ENCODE assay signal across 26 mouse cellular contexts in the genomic region with DNA sequence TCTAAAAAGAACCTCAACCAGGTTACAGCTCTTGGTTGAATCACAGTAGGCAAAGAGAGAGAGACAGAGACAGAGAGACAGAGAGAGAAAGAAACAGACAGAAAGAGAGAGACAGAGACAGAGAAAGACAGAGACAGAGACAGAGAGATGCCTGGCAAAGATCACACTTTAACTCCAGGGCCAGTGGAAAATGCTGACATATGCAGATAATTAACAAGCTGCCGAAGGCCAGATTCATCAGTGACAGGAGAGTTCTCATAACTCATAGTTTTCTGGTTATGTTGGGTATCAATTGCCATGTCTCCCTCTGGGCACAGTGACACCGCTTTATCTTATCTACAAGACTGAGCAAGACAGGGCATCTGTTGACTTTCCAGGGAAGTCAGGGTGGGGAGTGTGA. TPM values are rescaled to one million over a fixed set of nuclear protein-coding genes. Genes with fewer than 3 reads are reported as not detected.
A peak's percentile ranks its signal among the peaks of the same experiment; 100 is the strongest.
DNase-seq lines count a peak whose midpoint lies in the region; ATAC-seq and TF ChIP-seq lines count a peak whose summit lies in the region.
"Had no signal": no experiment of that assay in that cellular context is flagged by ENCODE, and none has a peak within 500 bp of the region (broad histone marks: within the 10 kb centered on the region; RNA-seq: fewer than 3 reads in every experiment).

No protein-coding gene starts in this region.

- no peak for TF ChIP-seq CTCF in CH12.LX (conservative IDR thresholded peaks at IDR 0.05 in 1 of 2, IDR thresholded peaks at IDR 0.05 in 1 of 2; ENCODE audit: low read depth in 2 of 2, low read length in 2 of 2)
- no peak for TF ChIP-seq CTCF in liver, postnatal 0 days (IDR thresholded peaks at IDR 0.05; ENCODE audit: low read depth)

- 94% methylated on average over 2 of the region's 2 CpGs for WGBS in midbrain, embryonic 11.5 days
- 97% methylated on average over 2 of the region's 2 CpGs for WGBS in midbrain, embryonic 13.5 days
- WGBS in liver, postnatal 0 days (ENCODE audit: insufficient replicate concordance), result 60% methylated on average over 2 of the region's 2 CpGs

- no peak overlapping the region for H3K9ac ChIP-seq in midbrain, embryonic 11.5 days (ENCODE audit: low read length)
- no peak overlapping the region for H3K9ac ChIP-seq in midbrain, embryonic 13.5 days (replicated peaks)
- H3K9ac ChIP-seq in CH12.LX (ENCODE audit: insufficient read depth, low read depth), result no peak overlapping the region
- no peak overlapping the region for H3K9ac ChIP-seq in ES-E14 (ENCODE audit: insufficient read depth, low read depth, low read length, poor library complexity, severe bottlenecking)
- H3K9ac ChIP-seq in liver, postnatal 0 days (replicated peaks), result no peak overlapping the region
- H3K9ac ChIP-seq: embryonic facial prominence, embryonic 13.5 days; embryonic facial prominence, embryonic 15.5 days; forebrain, embryonic 12.5 days had no signal

- DNase-seq in midbrain, embryonic 11.5 days (ENCODE audit: low spot score, missing footprints), result peak; percentile 17
- DNase-seq in CH12.LX (ENCODE audit: extremely low read depth) (no peak), ES-E14 (ENCODE audit: low read depth, low spot score) (no peak)
- DNase-seq in liver, postnatal 0 days, result no peak
- DNase-seq: adrenal gland, adult 2 months; adrenal gland, postnatal 10 days; adrenal gland, postnatal 25 days; cerebellum, adult 11 months; cerebellum, adult 18-20 months; cerebellum, adult 8-10 months; cerebellum, adult 9-11 months; cerebellum, postnatal 14 days; cerebellum, postnatal 36 days; embryo, embryonic 11 days had no signal

- no peak overlapping the region for H3K27ac ChIP-seq in midbrain, embryonic 11.5 days (ENCODE audit: low read depth, low read length)
- no peak overlapping the region for H3K27ac ChIP-seq in midbrain, embryonic 13.5 days
- H3K27ac ChIP-seq in CH12.LX (ENCODE audit: insufficient read depth, low read depth) (no peak overlapping the region), ES-E14 (ENCODE audit: insufficient read depth, low read depth, low read length, poor library complexity, severe bottlenecking) (no peak overlapping the region)
- H3K27ac ChIP-seq in liver, postnatal 0 days (ENCODE audit: low read depth), result no peak overlapping the region
- H3K27ac ChIP-seq: embryonic facial prominence, embryonic 13.5 days; embryonic facial prominence, embryonic 15.5 days; forebrain, embryonic 10.5 days; forebrain, embryonic 12.5 days had no signal

- no peak overlapping the region for H3K4me2 ChIP-seq in midbrain, embryonic 11.5 days
- no peak overlapping the region for H3K4me2 ChIP-seq in midbrain, embryonic 13.5 days (replicated peaks)
- H3K4me2 ChIP-seq in CH12.LX (ENCODE audit: insufficient read depth, low read depth, poor library complexity, severe bottlenecking), result no peak overlapping the region
- no peak overlapping the region for H3K4me2 ChIP-seq in liver, postnatal 0 days (ENCODE audit: low read depth, low read length)
- H3K4me2 ChIP-seq: embryonic facial prominence, embryonic 13.5 days; embryonic facial prominence, embryonic 15.5 days; forebrain, embryonic 12.5 days had no signal

- H3K36me3 ChIP-seq in midbrain, embryonic 11.5 days (ENCODE audit: control insufficient read depth, insufficient read depth, low read length), result no peaks in the 10 kb centered on the region
- H3K36me3 ChIP-seq in midbrain, embryonic 13.5 days, result no peaks in the 10 kb centered on the region
- H3K36me3 ChIP-seq in CH12.LX (replicated peaks in 1 of 2; ENCODE audit: control insufficient read depth in 1 of 2, insufficient read depth in 1 of 2, low read length in 1 of 2) (no peaks in the 10 kb centered on the region), ES-E14 (ENCODE audit: control insufficient read depth, insufficient read depth, low read length, poor library complexity, severe bottlenecking) (no peaks in the 10 kb centered on the region)
- H3K36me3 ChIP-seq in liver, postnatal 0 days (replicated peaks; ENCODE audit: insufficient read depth, low read length), result no peaks in the 10 kb centered on the region
- H3K36me3 ChIP-seq: embryonic facial prominence, embryonic 13.5 days; embryonic facial prominence, embryonic 15.5 days; forebrain, embryonic 10.5 days; forebrain, embryonic 12.5 days had no signal

- no peak for TF ChIP-seq RAD21 in CH12.LX (IDR thresholded peaks at IDR 0.05; ENCODE audit: low read depth, low read length)

- no peaks in the 10 kb centered on the region; the same call in 1 of the 2 replicates for H3K27me3 ChIP-seq in midbrain, embryonic 11.5 days (ENCODE audit: control insufficient read depth, insufficient read depth, low read length)
- 0 out of 2 replicates have a peak, but pooled peaks cover 4% of the 10 kb centered on the region for H3K27me3 ChIP-seq in midbrain, embryonic 13.5 days
- H3K27me3 ChIP-seq in CH12.LX (replicated peaks), result no peaks in the 10 kb centered on the region
- no peaks in the 10 kb centered on the region for H3K27me3 ChIP-seq in liver, postnatal 0 days (ENCODE audit: insufficient read depth, low read length)
- H3K27me3 ChIP-seq: embryonic facial prominence, embryonic 13.5 days; embryonic facial prominence, embryonic 15.5 days; forebrain, embryonic 12.5 days had no signal

- H3K9me3 ChIP-seq in midbrain, embryonic 11.5 days (ENCODE audit: control insufficient read depth, low read length), result no peaks in the 10 kb centered on the region
- no peaks in the 10 kb centered on the region for H3K9me3 ChIP-seq in midbrain, embryonic 13.5 days
- H3K9me3 ChIP-seq in CH12.LX (replicated peaks; ENCODE audit: low read length) (peaks cover 2% of the 10 kb centered on the region), ES-E14 (ENCODE audit: control insufficient read depth, insufficient read depth, low read depth, low read length) (no peaks in the 10 kb centered on the region)
- peaks cover 2% of the 10 kb centered on the region; the same call in 1 of the 2 replicates for H3K9me3 ChIP-seq in liver, postnatal 0 days (ENCODE audit: low read length)
- H3K9me3 ChIP-seq: embryonic facial prominence, embryonic 15.5 days; forebrain, embryonic 10.5 days; forebrain, embryonic 12.5 days had no signal

- H3K79me2 ChIP-seq in CH12.LX (replicated peaks; ENCODE audit: control insufficient read depth, extremely low read depth, insufficient read depth, poor library complexity, severe bottlenecking), result no peaks in the 10 kb centered on the region

- in situ Hi-C loops in CH12.LX (cut with MboI; ENCODE audit: low pct_ligation_motif_present, low pct_unique_long_range_greater_than_20kb, low sequenced_read_pairs), result loop anchor here (10.0 kb wide), 1 partner anchor 347 kb away; no protein-coding TSS in a partner anchor
- in situ Hi-C loops in ES-E14 (cut with MboI; ENCODE audit: low sequenced_read_pairs in 2 of 2, unreplicated experiment in 2 of 2), result no loop called here

- no peak for TF ChIP-seq POLR2A in CH12.LX (IDR thresholded peaks at IDR 0.05; ENCODE audit: low read depth, low read length)

- no peak overlapping the region for H3K4me3 ChIP-seq in midbrain, embryonic 11.5 days (ENCODE audit: low read depth, low read length)
- H3K4me3 ChIP-seq in midbrain, embryonic 13.5 days (replicated peaks), result no peak overlapping the region
- H3K4me3 ChIP-seq in CH12.LX (replicated peaks in 1 of 3; ENCODE audit: low read depth in 2 of 3, low read length in 2 of 3, poor library complexity in 1 of 3) (no peak overlapping the region), ES-E14 (ENCODE audit: insufficient read depth in 1 of 2, low read depth in 1 of 2, low read length in 2 of 2, poor library complexity in 1 of 2, severe bottlenecking in 1 of 2) (no peak overlapping the region)
- H3K4me3 ChIP-seq in liver, postnatal 0 days (ENCODE audit: low read depth, low read length), result no peak overlapping the region
- H3K4me3 ChIP-seq: embryonic facial prominence, embryonic 13.5 days; embryonic facial prominence, embryonic 15.5 days; erythroblast, embryonic 14.5 days; forebrain, embryonic 10.5 days; forebrain, embryonic 12.5 days had no signal

- dilution Hi-C loops in CH12.LX (cut with MboI; ENCODE audit: extremely low pct_ligation_motif_present, extremely low pct_unique_long_range_greater_than_20kb, low sequenced_read_pairs), result no loop called here

- no peak for TF ChIP-seq EP300 in CH12.LX (IDR thresholded peaks at IDR 0.05; ENCODE audit: low read length)
- TF ChIP-seq EP300 in liver, postnatal 0 days (IDR thresholded peaks at IDR 0.05; ENCODE audit: low read depth), result no peak

- no peak for ATAC-seq in midbrain, embryonic 11.5 days (ENCODE audit: low FRiP score)
- ATAC-seq in midbrain, embryonic 13.5 days, result no peak
- no peak for ATAC-seq in liver, postnatal 0 days
- ATAC-seq: forebrain, embryonic 14.5 days; forebrain, embryonic 16.5 days had no signal

- no peaks in the 10 kb centered on the region for H3K4me1 ChIP-seq in midbrain, embryonic 11.5 days (ENCODE audit: control insufficient read depth, insufficient read depth, low read length)
- H3K4me1 ChIP-seq in midbrain, embryonic 13.5 days (replicated peaks), result 0 out of 2 replicates have a peak, but pooled peaks cover 8% of the 10 kb centered on the region
- H3K4me1 ChIP-seq in CH12.LX (ENCODE audit: control insufficient read depth in 1 of 2, insufficient read depth in 2 of 2), result peaks cover 0 to 2% of the 10 kb centered on the region in 2 experiments; a peak in 1 of 4 replicates
- peaks cover 0 to 4% of the 10 kb centered on the region in 2 experiments; a peak in 1 of 4 replicates for H3K4me1 ChIP-seq in ES-E14 (ENCODE audit: control insufficient read depth in 2 of 2, insufficient read depth in 2 of 2, low read length in 2 of 2, poor library complexity in 1 of 2)
- no peaks in the 10 kb centered on the region for H3K4me1 ChIP-seq in liver, postnatal 0 days (ENCODE audit: insufficient read depth)
- H3K4me1 ChIP-seq: embryonic facial prominence, embryonic 13.5 days; embryonic facial prominence, embryonic 15.5 days had no signal

TF ChIP-seq in CH12.LX, 34 proteins besides CTCF, POLR2A, EP300 and RAD21 (continues in another document):
- no peak for TF ChIP-seq ZC3H11A (IDR thresholded peaks at IDR 0.05; ENCODE audit: low read depth, low read length)

RNA-seq across cellular contexts. Expression of a gene that starts 12.7 kb away (rescaled TPM):
- not detected in 2 replicates for polyA plus RNA-seq in midbrain, embryonic 11.5 days (2014; fragmentation: Nextera tagmentation; extraction: Ambion mirVana)
- not detected in 2 replicates for polyA plus RNA-seq in midbrain, embryonic 13.5 days (2015; fragmentation: Nextera tagmentation; extraction: Ambion mirVana)
- total RNA-seq in CH12.LX (2012; rRNA removed) (not detected in 2 replicates), CH12.LX (2014; rRNA removed) (not detected in 2 replicates), ES-E14 (2012; rRNA removed) (not detected in 2 replicates)
- not detected in 2 replicates for polyA plus RNA-seq in CH12.LX (2012; ENCODE audit: insufficient read length, low read depth)
- polyA plus RNA-seq in liver, postnatal 0 days (2015; fragmentation: Nextera tagmentation; extraction: Ambion mirVana), result 213 and 228 TPM in 2 replicates
- total RNA-seq: adrenal gland, adult 2 months; adrenal gland, postnatal 25 days; common myeloid progenitor, adult 5-6 weeks; MEL had no signal
- polyA plus RNA-seq: adrenal gland, adult 2 months; C2C12; erythroblast, embryonic 14.5 days; forebrain, embryonic 10.5 days; forebrain, embryonic 12.5 days; forebrain, embryonic 14.5 days; forebrain, embryonic 16.5 days had no signal

RNA-seq across cellular contexts. Expression of a gene that starts 59.7 kb away (rescaled TPM):
- polyA plus RNA-seq in midbrain, embryonic 11.5 days (2014; fragmentation: Nextera tagmentation; extraction: Ambion mirVana), result not detected in 2 replicates
- not detected in 2 replicates for polyA plus RNA-seq in midbrain, embryonic 13.5 days (2015; fragmentation: Nextera tagmentation; extraction: Ambion mirVana)
- total RNA-seq in CH12.LX (2012; rRNA removed), result not detected in 2 replicates
- total RNA-seq in CH12.LX (2014; rRNA removed), result not detected in 2 replicates
- not detected in 2 replicates for polyA plus RNA-seq in CH12.LX (2012; ENCODE audit: insufficient read length, low read depth)
- total RNA-seq in ES-E14 (2012; rRNA removed), result not detected in 2 replicates
- 154 and 162 TPM in 2 replicates for polyA plus RNA-seq in liver, postnatal 0 days (2015; fragmentation: Nextera tagmentation; extraction: Ambion mirVana)
- total RNA-seq: adrenal gland, adult 2 months; adrenal gland, postnatal 25 days; common myeloid progenitor, adult 5-6 weeks; MEL had no signal
- polyA plus RNA-seq: adrenal gland, adult 2 months; C2C12; embryonic facial prominence, embryonic 11.5 days; embryonic facial prominence, embryonic 13.5 days; erythroblast, embryonic 14.5 days; forebrain, embryonic 10.5 days; forebrain, embryonic 12.5 days; forebrain, embryonic 14.5 days; forebrain, embryonic 16.5 days had no signal

Comparison
In these comparisons a context has a peak if more than half of its experiments do, and no peak if none do; other contexts are left out.
1. RNA of a gene that starts 12.7 kb away (polyA plus RNA-seq): 213 to 228 TPM in liver, postnatal 0 days; not detected in midbrain, embryonic 11.5 days, not detected in midbrain, embryonic 13.5 days and not detected in CH12.LX; every median in the first group is over 100 times any median in the second.
2. RNA of a gene that starts 59.7 kb away (polyA plus RNA-seq): 154 to 162 TPM in liver, postnatal 0 days; not detected in midbrain, embryonic 11.5 days, not detected in midbrain, embryonic 13.5 days and not detected in CH12.LX; every median in the first group is over 100 times any median in the second.